Mouse (Mus musculus): Measurements from ENCODE around the gene Vdac1. TPM values are rescaled to one million over a fixed set of nuclear protein-coding genes. Genes with fewer than 3 reads are reported as not detected.

The Vdac1 gene
- polyA plus RNA-seq, 1 experiment from 2014 or later = 203 TPM

- no peaks in the 10 kb centered on the region for H3K27me3 ChIP-seq (ENCODE audit: low read depth, poor library complexity, severe bottlenecking)
- H3K36me3 ChIP-seq = peaks cover 62% of the 10 kb centered on the region
- 90% methylated on average over 7 of the region's 7 CpGs for WGBS
Observed at GRCm38 (mm10) chr11:52389933-52390332, 29.3 kb downstream of the Vdac1 start.

GRCm38 (mm10) chr11:52394494-52394893 is 33.8 kb downstream of the Vdac1 start:
- H3K27ac ChIP-seq = no peak overlapping the region
- H3K36me3 ChIP-seq = peaks cover 30% of the 10 kb centered on the region
- 80% methylated on average over 4 of the region's 4 CpGs for WGBS
- no peak overlapping the region for H3K4me3 ChIP-seq
- H3K9me3 ChIP-seq (replicated peaks) = no peaks in the 10 kb centered on the region
- H3K4me1 ChIP-seq = 0 out of 2 replicates have a peak, but pooled peaks cover 5% of the 10 kb centered on the region
- H3K27me3 ChIP-seq (ENCODE audit: low read depth, poor library complexity, severe bottlenecking) = no peaks in the 10 kb centered on the region
- no peak for DNase-seq (ENCODE audit: low spot score)

More at GRCm38 (mm10) chr11:52389933-52390332, 29.3 kb downstream of the Vdac1 start:
- no peak for DNase-seq (ENCODE audit: low spot score)
- H3K4me3 ChIP-seq = no peak overlapping the region
- no peaks in the 10 kb centered on the region for H3K4me1 ChIP-seq
- H3K9me3 ChIP-seq (replicated peaks) = no peaks in the 10 kb centered on the region
- no peak overlapping the region for H3K27ac ChIP-seq

- Histone ChIP-seq H3K4me1 (0 out of 2 replicates have a peak, but pooled peaks cover 8% of the 10 kb centered on the region), H3K9me3 (replicated peaks) (no peaks in the 10 kb centered on the region), H3K27me3 (ENCODE audit: low read depth, poor library complexity, severe bottlenecking) (no peaks in the 10 kb centered on the region), H3K36me3 (peaks cover 22% of the 10 kb centered on the region), H3K4me3 (peak overlapping the region; percentile 99; the same call in 1 of the 2 replicates), H3K27ac (no peak overlapping the region)
- 31% methylated on average over 4 of the region's 4 CpGs for WGBS
- DNase-seq (ENCODE audit: low spot score) = no peak
Observed at GRCm38 (mm10) chr11:52395343-52395742, 34.7 kb downstream of the Vdac1 start.

- H3K36me3 ChIP-seq = peaks cover 22% of the 10 kb centered on the region
- 2% methylated on average over 38 of the region's 38 CpGs for WGBS
- H3K27ac ChIP-seq = peak within 1 kb of the TSS; percentile 98
- no peaks in the 10 kb centered on the region for H3K9me3 ChIP-seq (replicated peaks)
- H3K27me3 ChIP-seq (ENCODE audit: low read depth, poor library complexity, severe bottlenecking) = no peaks in the 10 kb centered on the region
- H3K4me1 ChIP-seq = peaks cover 12% of the 10 kb centered on the region; the same call in 1 of the 2 replicates
- DNase-seq (ENCODE audit: low spot score) = peak; percentile 95
- H3K4me3 ChIP-seq = peak within 1 kb of the TSS; percentile 99
Observed at GRCm38 (mm10) chr11:52395940-52396596, 35.4 kb downstream of the Vdac1 start, which contains the start of gene 9530068E07Rik. Gene 9530068E07Rik (plus strand): TSS chr11:52396428.

- Histone ChIP-seq H3K9me3 (replicated peaks) (no peaks in the 10 kb centered on the region), H3K27ac (peak overlapping the region; percentile 98), H3K36me3 (peaks cover 18% of the 10 kb centered on the region), H3K4me1 (peaks cover 12% of the 10 kb centered on the region; the same call in 1 of the 2 replicates), H3K4me3 (peak overlapping the region; percentile 99), H3K27me3 (ENCODE audit: low read depth, poor library complexity, severe bottlenecking) (no peaks in the 10 kb centered on the region)
- 1% methylated on average over 33 of the region's 33 CpGs for WGBS
- DNase-seq (ENCODE audit: low spot score) = no peak
Observed at GRCm38 (mm10) chr11:52396597-52397188, 36.0 kb downstream of the Vdac1 start.

GRCm38 (mm10) chr11:52397385-52397987 is 36.8 kb downstream of the Vdac1 start:
- no peaks in the 10 kb centered on the region for H3K9me3 ChIP-seq (replicated peaks)
- H3K4me3 ChIP-seq = peak overlapping the region; percentile 99
- H3K4me1 ChIP-seq = peaks cover 12% of the 10 kb centered on the region; the same call in 1 of the 2 replicates
- no peaks in the 10 kb centered on the region for H3K27me3 ChIP-seq (ENCODE audit: low read depth, poor library complexity, severe bottlenecking)
- WGBS = 91% methylated on average over 4 of the region's 4 CpGs
- DNase-seq (ENCODE audit: low spot score) = no peak
- H3K36me3 ChIP-seq = peaks cover 22% of the 10 kb centered on the region
- H3K27ac ChIP-seq = peak overlapping the region; percentile 98

GRCm38 (mm10) chr11:52401476-52401875 is 40.8 kb downstream of the Vdac1 start:
- peaks cover 60% of the 10 kb centered on the region for H3K36me3 ChIP-seq
- no peaks in the 10 kb centered on the region for H3K9me3 ChIP-seq (replicated peaks)
- no peak for DNase-seq (ENCODE audit: low spot score)
- H3K4me3 ChIP-seq = no peak overlapping the region
- peaks cover 13% of the 10 kb centered on the region; the same call in 1 of the 2 replicates for H3K4me1 ChIP-seq
- H3K27me3 ChIP-seq (ENCODE audit: low read depth, poor library complexity, severe bottlenecking) = no peaks in the 10 kb centered on the region
- H3K27ac ChIP-seq = no peak overlapping the region
- WGBS = 77% methylated on average over 2 of the region's 2 CpGs

GRCm38 (mm10) chr11:52402566-52402965 is 41.9 kb downstream of the Vdac1 start:
- H3K4me3 ChIP-seq = no peak overlapping the region
- H3K9me3 ChIP-seq (replicated peaks) = no peaks in the 10 kb centered on the region
- 64% methylated on average over 1 of the region's 1 CpGs for WGBS
- H3K27me3 ChIP-seq (ENCODE audit: low read depth, poor library complexity, severe bottlenecking) = no peaks in the 10 kb centered on the region
- peaks cover 69% of the 10 kb centered on the region for H3K36me3 ChIP-seq
- no peak overlapping the region for H3K27ac ChIP-seq
- peaks cover 13% of the 10 kb centered on the region; the same call in 1 of the 2 replicates for H3K4me1 ChIP-seq
- DNase-seq (ENCODE audit: low spot score) = no peak

- WGBS = 93% methylated on average over 5 of the region's 5 CpGs
- Histone ChIP-seq H3K4me3 (no peak overlapping the region), H3K9me3 (replicated peaks) (no peaks in the 10 kb centered on the region), H3K27me3 (ENCODE audit: low read depth, poor library complexity, severe bottlenecking) (no peaks in the 10 kb centered on the region), H3K36me3 (peaks cover 74% of the 10 kb centered on the region), H3K27ac (no peak overlapping the region), H3K4me1 (peaks cover 12% of the 10 kb centered on the region; the same call in 1 of the 2 replicates)
- no peak for DNase-seq (ENCODE audit: low spot score)
Observed at GRCm38 (mm10) chr11:52404209-52404608, 43.5 kb downstream of the Vdac1 start.

- 88% methylated on average over 9 of the region's 9 CpGs for WGBS
- peaks cover 81% of the 10 kb centered on the region for H3K36me3 ChIP-seq
- H3K9me3 ChIP-seq (replicated peaks) = no peaks in the 10 kb centered on the region
- no peak for DNase-seq (ENCODE audit: low spot score)
- no peak overlapping the region for H3K4me3 ChIP-seq
- H3K4me1 ChIP-seq = peaks cover 11% of the 10 kb centered on the region; the same call in 1 of the 2 replicates
- no peaks in the 10 kb centered on the region for H3K27me3 ChIP-seq (ENCODE audit: low read depth, poor library complexity, severe bottlenecking)
- H3K27ac ChIP-seq = no peak overlapping the region
Observed at GRCm38 (mm10) chr11:52405196-52405688, 44.6 kb downstream of the Vdac1 start.

GRCm38 (mm10) chr11:52409316-52409715 is 48.7 kb downstream of the Vdac1 start:
- Histone ChIP-seq H3K27ac (no peak overlapping the region), H3K36me3 (peaks cover 67% of the 10 kb centered on the region), H3K9me3 (replicated peaks) (no peaks in the 10 kb centered on the region), H3K27me3 (ENCODE audit: low read depth, poor library complexity, severe bottlenecking) (no peaks in the 10 kb centered on the region), H3K4me1 (0 out of 2 replicates have a peak, but pooled peaks cover 4% of the 10 kb centered on the region), H3K4me3 (no peak overlapping the region)
- no peak for DNase-seq (ENCODE audit: low spot score)
- 73% methylated on average over 5 of the region's 5 CpGs for WGBS

- Histone ChIP-seq H3K27me3 (ENCODE audit: low read depth, poor library complexity, severe bottlenecking) (no peaks in the 10 kb centered on the region), H3K9me3 (replicated peaks) (no peaks in the 10 kb centered on the region), H3K27ac (no peak overlapping the region), H3K4me3 (no peak overlapping the region), H3K4me1 (peaks cover 11% of the 10 kb centered on the region; the same call in 1 of the 2 replicates), H3K36me3 (no peaks in the 10 kb centered on the region)
- DNase-seq (ENCODE audit: low spot score) = no peak
- 89% methylated on average over 5 of the region's 5 CpGs for WGBS
Observed at GRCm38 (mm10) chr11:52418358-52418757, 57.7 kb downstream of the Vdac1 start.
